Mouse (Mus musculus) gastrocnemius, adult 2 months (tissue): ENCODE data around the gene Slc25a30. TPM values are rescaled to one million over a fixed set of nuclear protein-coding genes. Genes with fewer than 3 reads are reported as not detected.

Experiments
- DNase-seq: peaks from one replicate; pipeline ENCODE4 v3.0.0; 2022
- H3K27ac ChIP-seq: fragments of 200-600 bp; 2 replicates; pipeline ENCODE4 v1.8.1; 2022; ENCODE audit warnings: mild to moderate bottlenecking
- H3K4me3 ChIP-seq: fragments of 200-600 bp; 2 replicates; pipeline ENCODE4 v1.8.1; 2022; ENCODE audit warnings: mild to moderate bottlenecking, moderate library complexity
- CTCF ChIP-seq: fragments of 200-600 bp; IDR thresholded peaks from 2 replicates; pipeline ENCODE4 v1.8.1; 2022; ENCODE audit warnings: antibody characterized with exemption, mild to moderate bottlenecking, moderate library complexity
- intact Hi-C: fragments of 180-260 bp; cut with DNase I; formaldehyde crosslinking; loops from one replicate; pipeline ENCODE4 v1.15.1; 2025
- total RNA-seq, 2 experiments: library from RNA; stranded (reverse); gene quantifications; 2 replicates each; pipeline ENCODE4 v1.2.3; 2021

Slc25a30 gene
- total RNA-seq, 2 experiments from 2014 or later, result 6.6 to 10.5 TPM

GRCm38 (mm10) chr14:75826851-75827410 is 40.1 kb upstream of the Slc25a30 start:
- Histone ChIP-seq H3K27ac (peak overlapping the region; percentile 94), H3K4me3 (no peak overlapping the region)
- TF ChIP-seq CTCF, result no peak
- peak; percentile 33 for DNase-seq
- intact Hi-C loops, result no loop called here

GRCm38 (mm10) chr14:75820007-75820406 is 33.2 kb upstream of the Slc25a30 start:
- intact Hi-C loops, result no loop called here
- H3K27ac ChIP-seq, result peak overlapping the region; percentile 83
- no peak overlapping the region for H3K4me3 ChIP-seq
- peak; percentile 82 for DNase-seq
- no peak for TF ChIP-seq CTCF

GRCm38 (mm10) chr14:75819341-75819740 is 32.5 kb upstream of the Slc25a30 start:
- TF ChIP-seq CTCF, result no peak
- Histone ChIP-seq H3K4me3 (no peak overlapping the region), H3K27ac (peak overlapping the region; percentile 83)
- intact Hi-C loops, result no loop called here
- no peak for DNase-seq

GRCm38 (mm10) chr14:75818528-75818927 is 31.7 kb upstream of the Slc25a30 start:
- no peak for DNase-seq
- no peak for TF ChIP-seq CTCF
- Histone ChIP-seq H3K4me3 (no peak overlapping the region), H3K27ac (no peak overlapping the region)
- intact Hi-C loops, result no loop called here

- no peak for TF ChIP-seq CTCF
- no peak overlapping the region for H3K4me3 ChIP-seq
- no peak for DNase-seq
- intact Hi-C loops, result loop anchor here (1.0 kb wide), 1 partner anchor 18 kb away; no protein-coding TSS in a partner anchor
- H3K27ac ChIP-seq, result peak overlapping the region; percentile 46; the same call in 1 of the 2 replicates
Measured at GRCm38 (mm10) chr14:75809931-75810330, 23.1 kb upstream of the Slc25a30 start.

- peak; percentile 54 for TF ChIP-seq CTCF
- peak overlapping the region; percentile 53 for H3K4me3 ChIP-seq
Measured at GRCm38 (mm10) chr14:75807800-75808199, 21.0 kb upstream of the Slc25a30 start.

GRCm38 (mm10) chr14:75797769-75798386 is 11.0 kb upstream of the Slc25a30 start:
- no peak for DNase-seq
- intact Hi-C loops, result no loop called here
- peak overlapping the region; percentile 43 for H3K27ac ChIP-seq
- no peak for TF ChIP-seq CTCF
- H3K4me3 ChIP-seq, result no peak overlapping the region

More at GRCm38 (mm10) chr14:75807800-75808199, 21.0 kb upstream of the Slc25a30 start:
- peak overlapping the region; percentile 89 for H3K27ac ChIP-seq
- intact Hi-C loops, result no loop called here
- peak; percentile 94 for DNase-seq

GRCm38 (mm10) chr14:75795918-75796317 is 9.1 kb upstream of the Slc25a30 start:
- peak overlapping the region; percentile 22; the same call in 1 of the 2 replicates for H3K4me3 ChIP-seq
- peak; percentile 57 for DNase-seq
- intact Hi-C loops, result no loop called here
- peak overlapping the region; percentile 63 for H3K27ac ChIP-seq
- TF ChIP-seq CTCF, result no peak

- Histone ChIP-seq H3K4me3 (no peak overlapping the region), H3K27ac (no peak overlapping the region)
- intact Hi-C loops, result no loop called here
- TF ChIP-seq CTCF, result no peak
- DNase-seq, result no peak
Measured at GRCm38 (mm10) chr14:75794726-75795125, 7.9 kb upstream of the Slc25a30 start.

- Histone ChIP-seq H3K27ac (no peak overlapping the region), H3K4me3 (no peak overlapping the region)
- intact Hi-C loops, result no loop called here
- no peak for DNase-seq
- no peak for TF ChIP-seq CTCF
Measured at GRCm38 (mm10) chr14:75794324-75794723, 7.5 kb upstream of the Slc25a30 start.

GRCm38 (mm10) chr14:75793110-75793509 is 6.3 kb upstream of the Slc25a30 start:
- DNase-seq, result no peak
- H3K27ac ChIP-seq, result no peak overlapping the region
- no peak for TF ChIP-seq CTCF
- intact Hi-C loops, result no loop called here
- no peak overlapping the region for H3K4me3 ChIP-seq

GRCm38 (mm10) chr14:75791372-75791771 is 4.5 kb upstream of the Slc25a30 start:
- Histone ChIP-seq H3K4me3 (no peak overlapping the region), H3K27ac (peak overlapping the region; percentile 71; the same call in 1 of the 2 replicates)
- intact Hi-C loops, result no loop called here
- DNase-seq, result no peak
- no peak for TF ChIP-seq CTCF

GRCm38 (mm10) chr14:75790411-75790996 is 3.7 kb upstream of the Slc25a30 start:
- DNase-seq, result peak; percentile 84
- H3K27ac ChIP-seq, result peak overlapping the region; percentile 71
- TF ChIP-seq CTCF, result no peak
- H3K4me3 ChIP-seq, result no peak overlapping the region; the same call in 1 of the 2 replicates
- intact Hi-C loops, result no loop called here

GRCm38 (mm10) chr14:75789291-75789690 is 2.5 kb upstream of the Slc25a30 start:
- Histone ChIP-seq H3K27ac (no peak overlapping the region), H3K4me3 (no peak overlapping the region)
- DNase-seq, result no peak
- no peak for TF ChIP-seq CTCF
- intact Hi-C loops, result no loop called here
